Mouse (Mus musculus) kidney, embryonic 14.5 days (tissue): ENCODE results near the gene Tubb4a. TPM values are rescaled to one million over a fixed set of nuclear protein-coding genes. Genes with fewer than 3 reads are reported as not detected.

Source experiments
- ATAC-seq: fragments of 200-750 bp; cut with Nextera tagmentation; 2 replicates; pipeline ENCODE4 v1.8.0; 2017; ENCODE audit warnings: moderate number of reproducible peaks, mild to moderate bottlenecking, moderate TSS enrichment, moderate library complexity; ENCODE audit not compliant: low FRiP score, low TSS enrichment
- H3K27ac ChIP-seq: fragments of 300-500 bp; sonication (generic); 2 replicates; pipeline ENCODE4 v1.5.1; 2014; ENCODE audit warnings: low read depth, mild to moderate bottlenecking, low read length, moderate library complexity, mixed read lengths
- H3K27me3 ChIP-seq: fragments of 300-500 bp; sonication (generic); 2 replicates; pipeline ENCODE4 v1.6.1; 2014; ENCODE audit warnings: mild to moderate bottlenecking, low read length; ENCODE audit not compliant: control insufficient read depth, insufficient read depth
- H3K36me3 ChIP-seq: fragments of 300-500 bp; sonication (generic); 2 replicates; pipeline ENCODE4 v1.6.1; 2014; ENCODE audit warnings: low read length, mixed read lengths; ENCODE audit not compliant: control insufficient read depth, insufficient read depth
- H3K4me1 ChIP-seq: fragments of 300-500 bp; sonication (generic); 2 replicates; pipeline ENCODE4 v1.6.1; 2014; ENCODE audit warnings: low read length, mixed read lengths; ENCODE audit not compliant: control insufficient read depth, insufficient read depth
- H3K4me2 ChIP-seq: fragments of 300-500 bp; sonication (generic); replicated peaks from 2 replicates; pipeline ENCODE4 v1.6.1; 2014; ENCODE audit warnings: low read depth, mild to moderate bottlenecking, low read length
- H3K4me3 ChIP-seq: fragments of 300-500 bp; sonication (generic); 2 replicates; pipeline ENCODE4 v1.5.1; 2014; ENCODE audit warnings: mild to moderate bottlenecking, low read length
- H3K9ac ChIP-seq: fragments of 300-500 bp; sonication (generic); 2 replicates; pipeline ENCODE4 v1.6.1; 2014; ENCODE audit warnings: low read depth, mild to moderate bottlenecking, low read length, moderate library complexity
- H3K9me3 ChIP-seq: fragments of 300-500 bp; sonication (generic); 2 replicates; pipeline ENCODE4 v1.6.1; 2016; ENCODE audit warnings: low read length; ENCODE audit not compliant: control insufficient read depth
- WGBS: fragments of 180-500 bp; shearing (Covaris S2); extraction: QIAGEN DNeasy Blood & Tissue Kit; methylation state at CpG from one replicate; pipeline ENCODE4 v1.1.7; 2014; 5-methylcytosine and 5-hydroxymethylcytosine counted together
- polyA plus RNA-seq: library from polyadenylated mRNA; unstranded; fragments of >200 nt; fragmentation: Nextera tagmentation; extraction: Ambion mirVana; gene quantifications from 2 replicates; pipeline ENCODE4 v1.2.1, GENCODE M21; 2014

Gene Tubb4a
- polyA plus RNA-seq, 1 experiment from 2014 or later = 23.8 TPM

DNA sequence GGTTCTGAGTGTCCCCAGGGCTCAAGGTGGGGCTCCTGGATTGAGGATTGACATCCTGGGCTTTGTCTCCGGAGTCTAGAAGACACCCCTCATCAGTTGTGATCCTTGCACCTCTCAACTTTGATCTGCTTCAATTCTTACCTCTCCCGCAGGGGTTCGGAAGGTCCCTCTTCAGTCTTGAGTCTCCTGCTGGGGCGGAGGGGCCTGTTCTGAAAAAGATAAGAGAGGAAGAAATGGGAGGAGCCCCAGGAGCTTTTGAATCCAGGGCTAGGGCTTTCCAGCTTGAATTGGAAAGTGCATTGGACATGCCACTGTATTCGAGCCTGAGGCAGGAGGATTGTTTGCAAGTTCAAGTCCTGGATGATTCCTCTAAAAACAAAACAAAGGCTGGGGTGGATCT lies 20.7 kb downstream of the Tubb4a start:
- no peak for ATAC-seq
- peaks cover 14% of the 10 kb centered on the region for H3K27me3 ChIP-seq

DNA sequence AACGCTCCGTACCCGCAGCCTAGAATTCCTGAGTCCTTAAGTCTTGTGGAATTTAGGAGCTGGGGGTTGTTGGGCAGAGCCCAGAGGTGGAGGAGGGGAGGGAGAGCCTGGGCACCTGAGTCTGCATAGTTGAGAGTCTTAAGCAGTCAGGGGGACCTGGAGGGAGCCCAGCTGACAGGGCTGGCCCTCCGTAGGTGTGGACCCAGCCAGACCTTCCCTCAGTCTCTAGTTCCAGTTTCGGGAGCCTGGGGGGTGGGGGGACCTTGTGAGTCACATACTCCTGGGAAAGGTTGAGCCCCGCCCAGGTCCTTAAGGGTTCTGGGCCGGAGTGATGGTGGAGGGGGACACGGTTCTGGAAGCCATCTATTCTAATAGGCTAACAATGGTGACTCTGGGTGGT lies 24.6 kb downstream of the Tubb4a start:
- H3K9me3 ChIP-seq = no peaks in the 10 kb centered on the region
- no peaks in the 10 kb centered on the region for H3K4me1 ChIP-seq
- H3K4me2 ChIP-seq = peak overlapping the region; percentile 31
- H3K36me3 ChIP-seq = no peaks in the 10 kb centered on the region
- H3K27me3 ChIP-seq = peaks cover 24% of the 10 kb centered on the region
- 4% methylated on average over 8 of the region's 8 CpGs for WGBS
- ATAC-seq = no peak
- no peak overlapping the region for H3K27ac ChIP-seq
- peak overlapping the region; percentile 37 for H3K4me3 ChIP-seq
- H3K9ac ChIP-seq = peak overlapping the region; percentile 42; the same call in 1 of the 2 replicates

More for the DNA sequence above, 20.7 kb downstream of the Tubb4a start:
- H3K4me2 ChIP-seq = no peak overlapping the region
- H3K9ac ChIP-seq = no peak overlapping the region
- WGBS = 73% methylated on average over 5 of the region's 5 CpGs
- no peaks in the 10 kb centered on the region for H3K9me3 ChIP-seq
- H3K27ac ChIP-seq = no peak overlapping the region
- H3K36me3 ChIP-seq = no peaks in the 10 kb centered on the region
- no peak overlapping the region for H3K4me3 ChIP-seq
- H3K4me1 ChIP-seq = no peaks in the 10 kb centered on the region

DNA sequence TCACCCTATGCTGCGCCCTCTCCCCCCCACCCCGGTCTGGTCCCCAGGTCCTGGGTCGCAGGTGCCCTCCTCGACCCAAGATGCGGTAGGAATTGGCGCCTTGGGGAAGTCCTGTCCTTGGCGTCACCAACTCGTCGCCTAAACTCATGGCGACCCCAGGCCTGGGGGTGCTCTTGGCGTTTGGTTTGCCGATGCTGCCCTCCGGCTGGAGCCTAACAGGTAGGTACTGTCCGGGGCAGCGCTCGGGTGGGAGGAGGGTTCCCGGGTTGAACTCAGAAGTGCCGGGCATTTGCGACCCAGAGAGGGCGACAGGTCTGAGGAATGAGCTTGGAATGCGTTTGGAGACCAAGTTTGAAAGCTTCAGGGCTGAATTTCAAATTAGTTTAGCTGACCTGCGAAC lies 25.0 kb downstream of the Tubb4a start:
- Histone ChIP-seq H3K4me1 (no peaks in the 10 kb centered on the region), H3K27ac (peak overlapping the region; percentile 56), H3K36me3 (no peaks in the 10 kb centered on the region), H3K27me3 (peaks cover 24% of the 10 kb centered on the region), H3K4me3 (peak overlapping the region; percentile 37), H3K9me3 (no peaks in the 10 kb centered on the region), H3K9ac (peak overlapping the region; percentile 29; the same call in 1 of the 2 replicates), H3K4me2 (peak overlapping the region; percentile 31)
- under 1% methylated on average over 22 of the region's 22 CpGs for WGBS
- 0 out of 2 replicates have a peak, but pooled peaks have one; percentile 11 for ATAC-seq

DNA sequence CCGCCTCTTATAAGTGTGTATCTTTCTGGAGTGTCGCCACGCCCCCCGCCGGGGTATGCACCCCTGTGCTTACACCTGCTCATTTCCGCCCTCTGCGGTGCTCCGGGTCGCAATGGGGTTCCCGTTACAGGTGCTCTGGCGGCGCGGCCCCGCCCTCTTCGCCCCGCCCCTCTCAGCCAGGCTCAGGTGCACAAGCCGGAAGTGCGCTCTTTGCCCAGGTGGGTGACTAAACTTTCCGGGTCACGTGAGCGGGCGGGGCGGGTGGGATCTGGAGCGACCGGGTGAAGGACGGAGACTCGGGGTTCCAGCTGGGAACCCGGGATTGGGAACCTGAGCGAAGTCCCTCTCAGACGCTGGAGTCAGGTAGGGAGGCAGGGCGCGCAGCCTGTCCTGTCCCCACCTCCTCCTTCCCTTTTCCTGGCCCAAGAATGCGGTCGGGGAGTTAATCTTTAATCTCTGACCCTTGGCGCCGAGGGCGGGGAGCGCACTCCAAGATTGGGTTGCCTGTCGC lies 25.5 kb downstream of the Tubb4a start:
- H3K9ac ChIP-seq = peak overlapping the region; percentile 29; the same call in 1 of the 2 replicates
- peak overlapping the region; percentile 56 for H3K27ac ChIP-seq

DNA sequence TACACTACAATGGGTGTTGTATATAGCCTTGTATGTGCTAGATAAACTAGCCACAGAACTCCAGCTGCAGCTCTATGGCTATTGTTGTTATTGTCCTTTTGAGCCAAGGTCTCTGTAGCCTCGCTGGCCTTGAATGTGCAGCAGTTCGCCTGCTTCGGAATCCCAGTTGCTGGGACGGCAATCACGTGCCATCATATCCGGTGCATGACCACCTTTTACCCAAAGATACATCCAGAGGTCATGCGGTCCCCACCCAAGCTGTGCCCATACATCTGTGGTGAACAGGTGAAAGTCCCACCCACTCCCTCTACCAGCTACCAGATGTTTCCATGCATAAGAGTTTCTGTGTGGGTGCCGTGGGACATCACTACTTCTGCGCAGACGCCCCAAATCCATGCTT lies 26.5 kb downstream of the Tubb4a start:
- 35% methylated on average over 10 of the region's 10 CpGs for WGBS
- H3K4me1 ChIP-seq = no peaks in the 10 kb centered on the region
- no peaks in the 10 kb centered on the region for H3K36me3 ChIP-seq
- H3K9me3 ChIP-seq = no peaks in the 10 kb centered on the region
- H3K27me3 ChIP-seq = peaks cover 24% of the 10 kb centered on the region
- H3K27ac ChIP-seq = no peak overlapping the region; the same call in 1 of the 2 replicates
- H3K9ac ChIP-seq = no peak overlapping the region
- peak overlapping the region; percentile 87 for H3K4me2 ChIP-seq
- no peak for ATAC-seq
- H3K4me3 ChIP-seq = peak overlapping the region; percentile 84

More for the DNA sequence above, 25.5 kb downstream of the Tubb4a start:
- H3K27me3 ChIP-seq = peaks cover 24% of the 10 kb centered on the region
- H3K4me2 ChIP-seq = peak overlapping the region; percentile 31
- no peaks in the 10 kb centered on the region for H3K36me3 ChIP-seq
- H3K9me3 ChIP-seq = no peaks in the 10 kb centered on the region
- H3K4me1 ChIP-seq = no peaks in the 10 kb centered on the region
- 1% methylated on average over 37 of the region's 39 CpGs for WGBS
- ATAC-seq = peak; percentile 25
- H3K4me3 ChIP-seq = peak overlapping the region; percentile 37

DNA sequence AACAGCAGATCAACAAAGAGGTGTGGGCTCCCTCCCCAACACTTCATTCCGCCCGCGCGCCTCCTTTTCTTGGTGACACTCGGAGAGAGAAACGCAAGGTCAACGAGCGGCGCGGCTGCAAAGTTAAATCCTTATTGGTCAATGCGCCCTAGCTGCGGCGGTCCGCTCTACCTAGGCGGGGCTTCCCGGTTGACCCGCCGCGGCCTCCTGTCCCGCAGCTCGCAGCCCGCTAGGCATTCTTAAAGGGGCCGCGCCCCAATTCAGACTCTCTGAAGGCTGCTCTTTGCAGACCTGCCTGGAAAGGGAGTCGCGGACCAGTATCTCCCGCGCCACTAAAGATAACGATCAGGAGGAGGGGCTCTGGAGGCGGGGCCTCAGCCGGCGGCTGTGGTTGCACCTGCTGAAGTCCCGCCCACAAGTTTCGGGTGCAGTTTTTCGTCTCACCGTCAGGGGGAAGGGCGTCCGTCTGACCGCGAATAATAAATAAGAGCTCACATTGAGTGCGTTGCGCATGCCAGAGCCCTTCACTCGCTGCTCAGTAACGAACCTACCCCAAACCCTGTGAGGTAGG lies 27.3 kb downstream of the Tubb4a start:
- H3K27ac ChIP-seq = peak overlapping the region; percentile 71; the same call in 1 of the 2 replicates
- under 1% methylated on average over 44 of the region's 44 CpGs for WGBS
- peaks cover 24% of the 10 kb centered on the region for H3K27me3 ChIP-seq
- peak overlapping the region; percentile 77; the same call in 1 of the 2 replicates for H3K9ac ChIP-seq
- no peaks in the 10 kb centered on the region for H3K36me3 ChIP-seq
- peak overlapping the region; percentile 87 for H3K4me2 ChIP-seq
- peak overlapping the region; percentile 84 for H3K4me3 ChIP-seq
- no peaks in the 10 kb centered on the region for H3K9me3 ChIP-seq
- H3K4me1 ChIP-seq = no peaks in the 10 kb centered on the region
- peak; percentile 87 for ATAC-seq

DNA sequence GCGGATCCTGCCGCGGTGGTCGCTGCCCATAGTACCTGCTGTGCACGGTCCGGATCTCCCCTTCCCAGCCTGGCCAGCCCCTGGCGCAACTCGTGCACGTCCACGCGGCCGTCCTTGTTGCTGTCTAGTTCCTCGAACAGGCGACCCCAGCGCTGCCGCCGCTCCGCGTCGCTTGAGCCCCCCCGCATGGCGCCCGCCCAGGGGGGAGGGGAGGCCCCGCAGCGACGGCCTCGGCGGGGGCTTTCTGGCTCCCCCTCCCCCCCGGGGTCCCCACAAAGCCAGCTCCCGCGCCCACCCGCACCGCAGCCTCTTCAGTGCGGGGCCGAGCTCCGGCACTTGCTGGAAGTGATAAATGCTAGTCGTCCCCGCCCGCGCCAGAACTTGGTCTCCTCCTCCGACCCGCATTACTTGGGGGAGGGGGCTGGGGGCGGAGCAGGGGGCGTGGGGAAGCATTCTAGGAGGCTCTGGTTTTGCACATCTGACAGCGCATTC lies 28.1 kb downstream of the Tubb4a start, which contains the start of gene Slc25a23:
Slc25a23 (minus strand) TSS at position 378 of the 492 bp plus-strand sequence.
- Histone ChIP-seq H3K27me3 (peaks cover 24% of the 10 kb centered on the region), H3K4me1 (no peaks in the 10 kb centered on the region), H3K9me3 (no peaks in the 10 kb centered on the region), H3K4me3 (peak within 1 kb of the TSS; percentile 84), H3K4me2 (peak within 1 kb of the TSS; percentile 87), H3K27ac (peak within 1 kb of the TSS; percentile 71; the same call in 1 of the 2 replicates), H3K36me3 (no peaks in the 10 kb centered on the region), H3K9ac (peak within 1 kb of the TSS; percentile 77)
- peak; percentile 59 for ATAC-seq
- under 1% methylated on average over 24 of the region's 45 CpGs for WGBS

DNA sequence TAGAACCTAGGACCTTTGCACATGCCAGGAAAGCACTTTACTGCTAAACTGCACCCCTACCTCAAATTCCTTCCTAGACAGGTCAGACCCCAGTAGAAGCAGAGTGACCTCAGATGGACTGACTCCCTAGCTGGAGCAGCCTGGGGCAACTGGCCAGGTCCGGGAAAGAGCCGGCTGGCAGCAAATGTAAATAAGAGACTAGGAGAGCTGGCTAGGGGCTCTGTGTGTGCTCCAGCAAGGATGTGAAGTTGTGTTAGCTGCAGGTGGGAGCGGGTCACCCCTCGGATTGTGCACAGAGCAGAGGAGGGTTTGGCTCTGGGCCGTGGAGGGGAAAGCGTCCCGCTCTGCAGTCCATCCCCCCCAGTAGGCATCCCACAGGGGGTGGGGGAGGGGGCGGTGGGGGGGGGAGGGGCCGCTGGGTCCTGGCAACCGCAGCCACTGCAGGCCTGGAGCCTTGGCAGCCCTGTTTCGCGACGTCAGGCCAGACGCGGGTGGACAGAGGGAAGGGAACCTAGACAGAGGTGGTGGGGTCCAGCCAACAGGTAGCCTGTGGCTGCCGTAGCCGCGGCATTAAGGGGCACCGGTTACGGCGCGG lies 28.6 kb downstream of the Tubb4a start, which contains the start of gene Crb3:
Crb3 (plus strand) TSS at position 215 of the 595 bp plus-strand sequence.
- peaks cover 24% of the 10 kb centered on the region for H3K27me3 ChIP-seq
- ATAC-seq = 0 out of 2 replicates have a peak, but pooled peaks have one; percentile 2

More for the DNA sequence above, 28.6 kb downstream of the Tubb4a start, which contains the start of gene Crb3:
- WGBS = 0% methylated on average over 13 of the region's 22 CpGs
- Histone ChIP-seq H3K36me3 (no peaks in the 10 kb centered on the region), H3K4me2 (peak within 1 kb of the TSS; percentile 87), H3K4me1 (no peaks in the 10 kb centered on the region), H3K27ac (peak within 1 kb of the TSS; percentile 37; the same call in 1 of the 2 replicates), H3K9ac (peak within 1 kb of the TSS; percentile 77), H3K4me3 (peak within 1 kb of the TSS; percentile 84), H3K9me3 (no peaks in the 10 kb centered on the region)
